Mouse (Mus musculus) layer of hippocampus, adult 18-20 months (tissue): ENCODE results near the gene Gm14325. TPM values are rescaled to one million over a fixed set of nuclear protein-coding genes. Genes with fewer than 3 reads are reported as not detected.
"Not testable (repeated sequence)": the region's sequence is repeated elsewhere in the genome, so short reads cannot be mapped to it uniquely, and the experiment has no call there.

Source experiments
- DNase-seq, 2 experiments: peaks; one replicate each; pipeline ENCODE4 v3.0.0; 2022; ENCODE audit warnings: low spot score in 2 of 2
- long read RNA-seq: library from polyadenylated mRNA; stranded (forward); transcript quantifications from one replicate; pipeline ENCODE4 v2.0.0, GENCODE M21; 2021
- total RNA-seq, 2 experiments: library from RNA; stranded (reverse); gene quantifications; 2 replicates each; pipeline ENCODE4 v1.2.3; 2021

Gm14325 gene
- total RNA-seq = 100 to 1,000 TPM; 130 to 162 TPM
- long read RNA-seq, transcript Gm14325-201 (4 exons, 1,576 nt) = minor isoform, 6 of 91 reads
- long read RNA-seq, transcript Gm14325-202 (3 exons, 310 nt) = major isoform, 73 of 91 reads
- long read RNA-seq, partial matches to known transcripts = 1 of 91 reads
- long read RNA-seq, other reads (novel, unspliced or antisense) = 11 of 91 reads

- peak; percentile 79 to 87 for DNase-seq
Measured at GRCm38 (mm10) chr2:177839901-177840663, at the start of gene Gm14325. Gene Gm14325 (minus strand): TSS chr2:177840336.

GRCm38 (mm10) chr2:177887743-177888142, 47.6 kb upstream of the Gm14325 start:
- not testable (repeated sequence) for DNase-seq

- not testable (repeated sequence) for DNase-seq
Measured at GRCm38 (mm10) chr2:177862254-177862653, 22.1 kb upstream of the Gm14325 start.

- DNase-seq = not testable (repeated sequence)
Measured at GRCm38 (mm10) chr2:177843666-177844065, 3.5 kb upstream of the Gm14325 start.

- not testable (repeated sequence) for DNase-seq
Measured at GRCm38 (mm10) chr2:177836756-177837155, 3.4 kb downstream of the Gm14325 start.

GRCm38 (mm10) chr2:177835733-177836536, 4.2 kb downstream of the Gm14325 start:
- not testable (repeated sequence) for DNase-seq

GRCm38 (mm10) chr2:177821952-177822351, 18.2 kb downstream of the Gm14325 start:
- peak in 1 of 2 experiments; percentile 66 for DNase-seq

GRCm38 (mm10) chr2:177806170-177806569, 34.0 kb downstream of the Gm14325 start:
- not testable (repeated sequence) for DNase-seq

GRCm38 (mm10) chr2:177787351-177787750, 52.8 kb downstream of the Gm14325 start:
- not testable (repeated sequence) for DNase-seq

Other genes with a start within 250 kb of the Gm14325 start
- gene Gm14322, start 81.0 kb downstream of the Gm14325 start, total RNA-seq = 10 to 100 TPM; 41.5 to 42.0 TPM
- gene Gm14327, start 56.8 kb upstream of the Gm14325 start, total RNA-seq = 1 to 10 TPM; 4.6 to 7.8 TPM
- gene Zfp972, start 85.3 kb upstream of the Gm14325 start, total RNA-seq = 1 to 10 TPM in 1 of 2 experiments, under 1 TPM in 1; 0.86 to 2.0 TPM
- 10 to 100 TPM; 54.9 to 59.3 TPM for gene Gm14326, start 117.0 kb upstream of the Gm14325 start, total RNA-seq
- 10 to 100 TPM; 32.8 to 33.8 TPM for gene Zfp971, start 182.9 kb upstream of the Gm14325 start, total RNA-seq
- 10 to 100 TPM; 29.1 to 31.8 TPM for gene Zfp931, start 238.1 kb upstream of the Gm14325 start, total RNA-seq